Mouse (Mus musculus): Measurements from ENCODE around the gene Olfr202. TPM values are rescaled to one million over a fixed set of nuclear protein-coding genes. Genes with fewer than 3 reads are reported as not detected.
"Not testable (repeated sequence)": the region's sequence is repeated elsewhere in the genome, so short reads cannot be mapped to it uniquely, and the experiment has no call there.

Olfr202 gene
- polyA plus RNA-seq, 1 experiment from 2014 or later = not detected

GRCm38 (mm10) chr16:59280542-59280941, 6.1 kb downstream of the Olfr202 start:
- ATAC-seq = no peak
- whole genome bisulfite sequencing = 58% methylated on average over 3 of the region's 3 CpGs
- no peak for TF ChIP-seq CTCF (IDR thresholded peaks at IDR 0.05)
- TF ChIP-seq EP300 (IDR thresholded peaks at IDR 0.05) = no peak

GRCm38 (mm10) chr16:59272532-59272931, 14.1 kb downstream of the Olfr202 start, which contains the start of gene Olfr201:
Gene Olfr201 (minus strand): TSS chr16:59272632.
- WGBS = 83% methylated on average over 4 of the region's 4 CpGs
- H3K27ac ChIP-seq (ENCODE audit: low read length); H3K9me3 ChIP-seq (ENCODE audit: low read length); H3K9ac ChIP-seq (replicated peaks; ENCODE audit: low read depth); H3K36me3 ChIP-seq (ENCODE audit: insufficient read depth, low read length); H3K4me1 ChIP-seq (ENCODE audit: insufficient read depth, low read depth, low read length); H3K4me2 ChIP-seq (replicated peaks; ENCODE audit: low read depth, low read length); ATAC-seq; H3K4me3 ChIP-seq (ENCODE audit: low read depth, low read length); H3K27me3 ChIP-seq (replicated peaks; ENCODE audit: insufficient read depth, low read length); DNase-seq (ENCODE audit: low spot score): not testable (repeated sequence)

More at GRCm38 (mm10) chr16:59280542-59280941, 6.1 kb downstream of the Olfr202 start:
- no peak overlapping the region for H3K4me2 ChIP-seq (replicated peaks; ENCODE audit: low read depth, low read length)
- H3K4me1 ChIP-seq (ENCODE audit: insufficient read depth, low read depth, low read length) = no peaks in the 10 kb centered on the region
- DNase-seq (ENCODE audit: low spot score) = no peak
- H3K27me3 ChIP-seq (replicated peaks; ENCODE audit: insufficient read depth, low read length) = no peaks in the 10 kb centered on the region
- H3K27ac ChIP-seq (ENCODE audit: low read length) = no peak overlapping the region
- H3K9ac ChIP-seq (replicated peaks; ENCODE audit: low read depth) = no peak overlapping the region
- no peak overlapping the region for H3K4me3 ChIP-seq (ENCODE audit: low read depth, low read length)
- no peaks in the 10 kb centered on the region for H3K9me3 ChIP-seq (ENCODE audit: low read length)
- no peaks in the 10 kb centered on the region for H3K36me3 ChIP-seq (ENCODE audit: insufficient read depth, low read length)

GRCm38 (mm10) chr16:59269097-59269496, 17.5 kb downstream of the Olfr202 start:
- not testable (repeated sequence) for ATAC-seq

GRCm38 (mm10) chr16:59249684-59250083, 36.9 kb downstream of the Olfr202 start:
- Histone ChIP-seq H3K4me3 (ENCODE audit: low read depth, low read length) (no peak overlapping the region), H3K4me2 (replicated peaks; ENCODE audit: low read depth, low read length) (no peak overlapping the region), H3K27ac (ENCODE audit: low read length) (no peak overlapping the region), H3K4me1 (ENCODE audit: insufficient read depth, low read depth, low read length) (no peaks in the 10 kb centered on the region), H3K27me3 (replicated peaks; ENCODE audit: insufficient read depth, low read length) (no peaks in the 10 kb centered on the region), H3K36me3 (ENCODE audit: insufficient read depth, low read length) (no peaks in the 10 kb centered on the region), H3K9me3 (ENCODE audit: low read length) (no peaks in the 10 kb centered on the region), H3K9ac (replicated peaks; ENCODE audit: low read depth) (no peak overlapping the region)
- 83% methylated on average over 17 of the region's 17 CpGs for WGBS
- no peak for ATAC-seq
- DNase-seq (ENCODE audit: low spot score) = no peak
- no peak for TF ChIP-seq CTCF (IDR thresholded peaks at IDR 0.05)
- no peak for TF ChIP-seq EP300 (IDR thresholded peaks at IDR 0.05)

More at GRCm38 (mm10) chr16:59269097-59269496, 17.5 kb downstream of the Olfr202 start:
- H3K4me1 ChIP-seq (ENCODE audit: insufficient read depth, low read depth, low read length); DNase-seq (ENCODE audit: low spot score); H3K4me2 ChIP-seq (replicated peaks; ENCODE audit: low read depth, low read length); H3K27ac ChIP-seq (ENCODE audit: low read length); H3K27me3 ChIP-seq (replicated peaks; ENCODE audit: insufficient read depth, low read length); H3K36me3 ChIP-seq (ENCODE audit: insufficient read depth, low read length); H3K9ac ChIP-seq (replicated peaks; ENCODE audit: low read depth); H3K4me3 ChIP-seq (ENCODE audit: low read depth, low read length); H3K9me3 ChIP-seq (ENCODE audit: low read length): not testable (repeated sequence)
- 66% methylated on average over 4 of the region's 4 CpGs for WGBS

Other genes starting within 250 kb of the Olfr202 start
- gene Olfr187, start 247.0 kb downstream of the Olfr202 start, polyA plus RNA-seq (2015; fragmentation: Nextera tagmentation; extraction: Ambion mirVana) = not detected in 2 replicates
- not detected in 2 replicates for gene Olfr190, start 208.8 kb downstream of the Olfr202 start, polyA plus RNA-seq (2015; fragmentation: Nextera tagmentation; extraction: Ambion mirVana)
- gene Olfr191, start 197.0 kb downstream of the Olfr202 start, polyA plus RNA-seq (2015; fragmentation: Nextera tagmentation; extraction: Ambion mirVana) = not detected in 2 replicates
- not detected in 2 replicates for gene Olfr193, start 174.9 kb downstream of the Olfr202 start, polyA plus RNA-seq (2015; fragmentation: Nextera tagmentation; extraction: Ambion mirVana)
- gene Olfr194, start 165.7 kb downstream of the Olfr202 start, polyA plus RNA-seq (2015; fragmentation: Nextera tagmentation; extraction: Ambion mirVana) = not detected in 2 replicates
- gene Olfr195, start 139.7 kb downstream of the Olfr202 start, polyA plus RNA-seq (2015; fragmentation: Nextera tagmentation; extraction: Ambion mirVana) = not detected in 2 replicates
- gene Olfr196, start 116.3 kb downstream of the Olfr202 start, polyA plus RNA-seq (2015; fragmentation: Nextera tagmentation; extraction: Ambion mirVana) = not detected in 2 replicates
- not detected in 2 replicates for gene Olfr198, start 83.3 kb downstream of the Olfr202 start, polyA plus RNA-seq (2015; fragmentation: Nextera tagmentation; extraction: Ambion mirVana)
- gene Olfr199, start 67.0 kb downstream of the Olfr202 start, polyA plus RNA-seq (2015; fragmentation: Nextera tagmentation; extraction: Ambion mirVana) = not detected in 2 replicates
- not detected in 2 replicates for gene Olfr201, start 14.2 kb downstream of the Olfr202 start, polyA plus RNA-seq (2015; fragmentation: Nextera tagmentation; extraction: Ambion mirVana)
- gene Olfr203, start 12.1 kb upstream of the Olfr202 start, polyA plus RNA-seq (2015; fragmentation: Nextera tagmentation; extraction: Ambion mirVana) = not detected in 2 replicates
- gene Olfr204, start 31.5 kb upstream of the Olfr202 start, polyA plus RNA-seq (2015; fragmentation: Nextera tagmentation; extraction: Ambion mirVana) = not detected in 2 replicates
- not detected in 2 replicates for gene Olfr205, start 44.3 kb upstream of the Olfr202 start, polyA plus RNA-seq (2015; fragmentation: Nextera tagmentation; extraction: Ambion mirVana)
- gene Olfr206, start 62.5 kb upstream of the Olfr202 start, polyA plus RNA-seq (2015; fragmentation: Nextera tagmentation; extraction: Ambion mirVana) = not detected in 2 replicates
- gene Olfr209, start 77.2 kb upstream of the Olfr202 start, polyA plus RNA-seq (2015; fragmentation: Nextera tagmentation; extraction: Ambion mirVana) = not detected in 2 replicates
- gene Gabrr3, start 120.5 kb upstream of the Olfr202 start, polyA plus RNA-seq (2015; fragmentation: Nextera tagmentation; extraction: Ambion mirVana) = not detected in 2 replicates
- 11.0 and 13.0 TPM in 2 replicates for gene Riox2, start 185.0 kb upstream of the Olfr202 start, polyA plus RNA-seq (2015; fragmentation: Nextera tagmentation; extraction: Ambion mirVana)